Mouse (Mus musculus): ENCODE data around the gene Ezr. TPM values are rescaled to one million over a fixed set of nuclear protein-coding genes. Genes with fewer than 3 reads are reported as not detected.

The Ezr gene
- polyA plus RNA-seq (2012; rRNA removed): 148 and 317 TPM in 2 replicates

DNA sequence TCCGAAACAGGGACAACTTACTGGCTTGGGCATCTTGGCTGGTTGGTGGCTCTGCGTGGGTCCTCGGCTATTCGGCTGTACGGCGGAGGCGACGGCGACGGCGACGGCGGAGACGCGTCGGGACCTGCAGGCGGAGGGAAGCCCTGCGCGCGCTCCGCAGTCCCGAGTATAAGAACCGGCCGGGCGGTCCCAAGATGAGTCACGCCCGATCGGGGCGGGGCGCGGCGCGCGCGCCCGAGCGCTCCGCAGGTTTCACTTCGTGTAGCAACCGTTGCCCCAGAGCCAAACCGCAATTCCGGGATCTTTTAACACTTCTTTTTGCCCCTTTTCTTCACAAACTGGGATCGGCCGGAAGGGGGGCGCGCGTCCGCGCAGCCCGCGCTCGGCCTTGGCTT, at the start of gene Ezr:
Gene Ezr (minus strand): TSS at position 174 of the 395 bp plus-strand sequence.
- DNase-seq (ENCODE audit: low read depth, low spot score): no peak
- under 1% methylated on average over 52 of the region's 52 CpGs for WGBS

DNA sequence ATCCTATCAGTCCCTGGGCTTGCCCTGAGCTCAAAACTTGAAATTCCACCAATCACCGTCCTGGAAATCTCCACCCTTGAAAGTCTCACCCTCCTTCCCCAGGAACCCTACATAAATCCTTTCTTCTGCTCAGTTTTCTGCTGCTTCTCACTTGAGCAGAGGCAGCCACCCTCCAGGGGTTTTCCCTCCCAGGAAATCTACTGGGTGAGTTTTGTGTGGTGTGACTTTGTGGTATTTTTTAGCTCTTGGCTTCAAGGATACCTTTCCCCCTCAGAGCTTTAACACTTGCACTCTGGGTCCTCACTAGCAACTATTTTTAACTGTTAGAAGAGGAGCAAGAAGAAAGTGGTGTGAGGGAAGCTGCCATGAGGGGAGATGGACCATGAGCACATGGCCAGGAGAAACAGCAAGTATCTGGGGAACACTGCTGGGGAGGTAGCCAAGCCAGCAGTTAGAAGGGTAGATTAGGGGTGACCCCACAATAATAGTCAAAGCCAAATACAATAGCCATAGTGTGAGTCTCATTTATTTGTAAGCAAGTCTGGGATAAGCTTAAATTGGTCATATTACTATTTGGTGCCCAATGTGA, 47.5 kb upstream of the Ezr start:
- DNase-seq (ENCODE audit: low read depth, low spot score): no peak
- WGBS: 74% methylated on average over 1 of the region's 1 CpGs

DNA sequence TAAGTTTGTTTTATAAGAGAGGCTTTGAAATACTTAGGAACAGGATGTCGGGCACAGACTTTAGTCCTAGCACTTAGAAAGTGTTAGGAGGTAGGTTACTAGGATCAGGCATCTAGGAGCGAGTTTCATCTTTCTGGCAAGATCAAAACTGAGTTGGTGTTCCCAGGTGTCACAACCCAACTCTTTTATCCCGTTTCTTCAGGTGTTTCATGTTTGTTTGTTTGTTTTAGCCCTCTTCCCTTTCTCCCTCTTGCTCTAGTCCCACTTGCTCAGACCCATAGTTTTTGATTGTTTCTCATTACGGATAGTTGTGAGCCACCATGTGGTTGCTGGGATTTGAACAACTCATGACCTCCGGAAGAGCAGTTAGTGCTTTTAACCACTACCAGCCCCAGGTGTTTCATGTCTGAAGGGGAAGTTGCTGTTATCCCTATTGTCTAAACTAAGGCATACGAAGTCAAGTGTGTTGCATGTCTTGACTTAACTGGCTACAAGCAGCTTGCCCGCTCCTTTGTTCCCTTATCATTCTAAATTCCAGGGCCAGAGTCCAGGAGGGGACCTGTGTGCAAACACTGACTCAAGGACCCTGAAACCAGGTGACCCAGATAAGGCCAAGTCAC, 46.1 kb upstream of the Ezr start:
- DNase-seq (ENCODE audit: low read depth, low spot score): no peak
- WGBS: 41% methylated on average over 7 of the region's 7 CpGs

DNA sequence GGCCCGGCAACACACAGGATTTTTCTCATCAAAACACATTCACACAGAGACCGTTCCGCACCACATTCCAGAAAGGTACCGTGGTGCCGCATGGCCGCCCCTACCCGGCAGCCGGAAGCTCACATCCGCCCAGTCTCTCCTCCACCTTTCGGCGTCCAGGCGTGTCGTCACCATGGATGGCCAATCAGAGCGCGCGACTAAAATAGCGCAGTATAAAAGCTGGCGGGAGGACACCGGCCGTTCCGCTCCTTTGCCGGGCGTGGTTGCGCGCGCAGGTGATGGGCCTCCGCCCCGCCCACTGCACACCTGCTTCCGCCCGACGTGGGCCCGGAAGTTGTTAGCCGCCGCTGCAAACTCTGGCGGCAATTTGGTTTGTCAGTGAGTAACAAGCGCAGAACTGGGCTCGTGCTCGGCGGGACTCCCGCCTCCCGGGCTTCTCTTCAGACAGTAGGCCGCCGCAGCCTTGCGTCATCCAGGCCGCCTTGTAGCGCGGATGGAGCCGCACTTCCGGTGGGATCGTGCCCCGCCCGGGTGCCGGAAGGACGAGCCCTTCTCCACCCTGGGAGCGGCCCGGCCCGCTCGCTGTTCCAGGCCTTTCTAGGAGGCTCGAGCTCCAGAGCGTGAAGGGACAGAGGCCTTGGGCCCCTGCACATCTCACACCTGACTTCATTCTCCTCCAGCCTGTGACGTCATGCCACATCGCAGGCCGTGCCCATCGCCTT, 45.3 kb upstream of the Ezr start:
- WGBS: 1% methylated on average over 64 of the region's 64 CpGs
- DNase-seq (ENCODE audit: low read depth, low spot score): peak; percentile 99

DNA sequence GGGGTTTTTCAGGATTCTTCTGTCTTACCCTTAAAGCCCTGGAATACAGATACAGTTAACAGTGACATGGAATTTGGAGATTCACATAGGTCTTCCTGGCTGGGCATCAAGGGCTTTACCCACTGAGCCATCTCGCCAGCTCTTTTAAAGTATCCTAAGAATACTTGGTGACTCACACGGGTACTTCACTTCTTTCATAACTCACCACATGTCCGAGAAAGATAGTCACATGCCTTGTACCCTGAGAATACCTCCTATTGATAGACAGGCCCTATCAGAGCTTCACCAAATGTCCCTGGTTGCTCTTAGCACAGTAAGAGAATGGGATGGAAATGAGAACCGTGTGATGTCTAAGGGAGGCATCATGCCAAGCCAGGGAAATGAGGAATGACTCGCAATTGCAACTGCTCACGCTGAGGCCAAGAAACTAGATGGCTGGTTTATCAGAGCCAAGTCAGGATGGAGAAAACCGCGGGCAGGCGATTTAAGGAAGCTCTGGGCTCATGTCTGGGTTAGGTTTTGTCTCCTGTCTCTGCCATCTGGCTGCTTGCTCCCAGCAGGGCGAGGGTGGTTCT, 44.7 kb upstream of the Ezr start:
- WGBS: 13% methylated on average over 10 of the region's 10 CpGs
- no peak for DNase-seq (ENCODE audit: low read depth, low spot score)

DNA sequence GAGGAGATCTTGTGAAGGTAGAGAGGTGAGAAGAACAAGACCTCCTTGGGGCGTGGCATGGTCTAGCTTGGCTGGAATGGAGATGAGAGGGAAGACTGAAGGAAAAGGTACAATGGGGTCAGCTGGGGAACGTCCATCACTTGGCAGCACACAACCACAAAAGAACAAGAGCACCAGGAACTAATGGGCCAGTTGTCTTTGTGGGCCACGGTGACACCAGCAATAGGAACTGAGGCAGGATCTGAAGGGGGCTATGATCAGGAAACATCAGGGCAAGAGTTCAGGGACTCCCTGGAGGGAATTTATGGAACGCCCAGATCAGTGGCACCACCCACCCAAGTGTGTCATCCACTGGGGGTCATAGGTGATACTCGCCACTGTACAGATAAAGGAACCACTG, 34.2 kb upstream of the Ezr start:
- no peak for DNase-seq (ENCODE audit: low read depth, low spot score)
- 78% methylated on average over 5 of the region's 5 CpGs for WGBS

DNA sequence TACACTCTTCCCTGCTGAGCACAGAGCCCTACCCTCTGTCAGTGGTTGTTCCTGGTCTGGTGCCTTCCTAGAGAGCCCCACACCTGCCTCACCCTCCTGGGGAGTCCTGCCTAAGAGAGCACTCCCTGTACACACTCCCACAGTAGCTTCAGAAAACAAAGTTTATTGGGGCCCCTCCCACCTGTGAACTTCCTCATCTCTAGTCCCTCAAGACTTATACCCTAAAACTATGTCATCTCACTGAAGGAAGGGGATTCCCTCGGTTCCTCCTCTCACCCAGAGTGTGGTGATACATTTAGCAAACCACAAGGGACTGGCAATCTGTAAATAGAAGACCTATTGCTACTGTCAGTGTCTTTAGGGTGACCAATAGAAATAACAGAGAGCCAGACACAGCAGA, 33.6 kb upstream of the Ezr start:
- WGBS: 28% methylated on average over 1 of the region's 1 CpGs

DNA sequence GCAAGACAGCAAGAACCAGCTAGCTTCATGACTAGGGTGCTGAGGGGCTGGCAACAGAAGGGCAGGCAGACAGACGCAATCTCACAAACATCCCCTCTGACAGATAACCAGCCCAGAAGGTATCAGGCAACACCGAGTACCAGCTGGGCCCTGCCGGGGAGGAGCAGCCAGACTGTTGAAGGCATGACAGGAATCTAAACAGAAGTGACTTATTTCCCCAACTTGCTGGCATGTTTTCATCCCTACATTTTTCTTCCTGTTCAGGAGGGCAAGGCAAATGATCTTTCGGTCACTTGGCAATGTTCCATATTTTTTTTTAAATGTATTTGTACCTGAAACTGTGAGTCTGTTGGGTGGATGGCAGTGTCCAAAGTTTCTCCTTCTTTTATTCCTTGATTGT, 32.1 kb upstream of the Ezr start:
- DNase-seq (ENCODE audit: low read depth, low spot score): no peak
- 14% methylated on average over 4 of the region's 4 CpGs for WGBS

More for the DNA sequence above, 33.6 kb upstream of the Ezr start:
- DNase-seq (ENCODE audit: low read depth, low spot score): no peak

DNA sequence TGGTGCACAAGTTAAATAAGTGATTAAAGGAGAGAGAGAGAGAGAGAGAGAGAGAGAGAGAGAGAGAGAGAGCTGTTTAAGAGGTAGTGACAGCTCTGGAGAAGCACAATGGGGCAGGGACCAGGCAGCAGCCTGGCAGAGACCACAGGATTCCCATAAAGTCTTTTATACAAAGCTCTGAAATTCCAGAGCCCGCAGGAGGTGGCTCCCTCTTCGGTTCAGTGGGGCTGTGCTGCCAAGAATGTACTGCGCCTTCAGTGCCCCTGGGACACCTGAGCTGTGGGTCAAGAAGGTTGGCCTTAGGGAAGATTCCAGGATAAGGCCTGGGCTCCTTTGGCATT, 30.2 kb upstream of the Ezr start:
- 13% methylated on average over 3 of the region's 3 CpGs for WGBS
- no peak for DNase-seq (ENCODE audit: low read depth, low spot score)

DNA sequence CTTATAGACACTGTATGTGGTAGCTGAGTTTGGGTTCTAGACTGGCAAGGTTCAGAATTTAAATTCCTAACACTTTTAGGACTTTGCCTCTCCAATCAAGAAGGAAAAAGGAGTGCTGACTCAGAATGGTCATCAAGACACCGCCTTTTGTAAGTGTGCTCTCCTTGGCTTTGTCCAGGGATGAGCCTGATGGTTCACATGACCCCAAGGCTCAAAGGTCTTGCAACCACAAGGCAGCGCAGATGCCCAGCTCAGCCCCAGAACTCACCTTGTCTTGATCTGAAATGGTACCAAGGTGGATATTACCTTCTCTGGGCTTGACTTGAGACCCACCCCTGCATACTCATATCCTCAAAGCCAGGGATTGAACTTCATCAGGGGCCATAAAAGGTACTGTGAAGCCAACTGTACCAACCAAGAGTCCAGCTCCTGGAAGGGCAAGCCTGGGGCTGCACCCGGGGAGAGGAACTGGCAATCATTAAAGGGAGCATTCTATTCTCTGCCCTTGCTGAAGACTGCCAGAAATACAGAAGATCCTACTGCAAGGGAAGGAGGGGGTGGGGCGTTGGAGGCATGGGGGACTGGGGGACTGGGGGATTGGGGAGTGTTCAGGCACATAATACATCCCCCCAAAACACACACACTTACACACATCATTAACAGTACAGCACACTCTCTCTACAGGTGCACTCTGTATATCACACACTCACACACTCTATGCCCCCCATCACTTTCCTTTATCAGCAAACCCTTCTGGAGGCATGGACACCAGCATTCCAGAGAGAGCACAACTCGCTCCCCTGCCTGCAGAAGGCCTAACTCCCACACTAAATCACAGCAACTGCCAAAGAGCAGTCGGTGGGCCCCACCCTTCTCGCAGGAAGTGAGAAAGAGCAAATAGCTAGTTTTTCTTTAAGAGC, 29.6 kb upstream of the Ezr start:
- 30% methylated on average over 7 of the region's 7 CpGs for WGBS
- DNase-seq (ENCODE audit: low read depth, low spot score): no peak

DNA sequence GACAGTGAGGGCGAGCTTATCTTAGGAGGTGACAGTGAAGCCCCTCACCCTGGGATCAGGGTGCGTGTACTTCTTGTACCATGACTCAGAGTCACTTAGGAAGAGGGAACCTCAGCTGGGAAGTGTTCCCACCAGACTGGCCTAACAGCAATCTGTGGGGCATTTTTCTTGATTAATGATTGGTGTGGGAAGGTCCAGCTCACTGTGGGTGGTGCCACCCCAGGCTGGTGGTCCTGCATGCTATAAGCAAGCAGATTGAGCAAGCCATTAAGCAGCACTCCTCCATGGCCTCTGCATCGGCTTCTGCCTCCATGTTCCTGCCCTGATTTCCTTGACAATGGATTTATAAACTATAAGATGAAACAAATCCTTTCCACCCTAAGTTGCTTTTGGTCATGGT, 26.7 kb upstream of the Ezr start:
- WGBS: 82% methylated on average over 3 of the region's 3 CpGs
- no peak for DNase-seq (ENCODE audit: low read depth, low spot score)

DNA sequence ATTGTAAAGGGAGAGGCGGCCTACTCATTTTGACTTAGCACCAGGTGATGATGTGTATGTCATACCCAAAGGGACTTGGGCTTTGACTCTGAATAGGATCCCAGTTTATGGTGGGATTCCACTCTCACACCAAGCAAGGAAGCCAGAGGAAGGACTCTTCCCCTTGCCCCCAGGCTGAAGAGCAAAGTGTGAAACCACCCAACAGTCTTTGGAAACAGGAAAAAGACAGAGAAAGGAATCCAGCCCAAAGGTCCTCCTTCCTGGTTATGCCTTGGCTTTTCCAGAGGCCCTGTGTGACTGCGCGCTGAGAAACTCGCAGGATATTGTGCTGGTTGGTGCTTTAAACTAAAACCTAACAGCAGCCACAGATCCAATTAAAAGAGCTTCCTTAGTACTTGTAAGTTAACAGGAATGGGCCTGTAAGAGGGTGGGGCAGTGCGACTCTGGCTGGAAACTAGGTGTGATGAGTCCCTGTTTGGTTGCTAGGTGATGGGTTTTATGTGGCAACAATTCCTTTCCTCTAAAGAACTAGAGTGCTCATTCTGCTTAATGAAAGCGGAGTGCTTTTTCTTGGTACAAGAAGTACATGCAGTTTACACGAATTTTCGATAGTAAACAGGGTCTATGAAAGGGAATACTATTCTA, 26.1 kb upstream of the Ezr start:
- WGBS: 29% methylated on average over 8 of the region's 8 CpGs
- no peak for DNase-seq (ENCODE audit: low read depth, low spot score)

DNA sequence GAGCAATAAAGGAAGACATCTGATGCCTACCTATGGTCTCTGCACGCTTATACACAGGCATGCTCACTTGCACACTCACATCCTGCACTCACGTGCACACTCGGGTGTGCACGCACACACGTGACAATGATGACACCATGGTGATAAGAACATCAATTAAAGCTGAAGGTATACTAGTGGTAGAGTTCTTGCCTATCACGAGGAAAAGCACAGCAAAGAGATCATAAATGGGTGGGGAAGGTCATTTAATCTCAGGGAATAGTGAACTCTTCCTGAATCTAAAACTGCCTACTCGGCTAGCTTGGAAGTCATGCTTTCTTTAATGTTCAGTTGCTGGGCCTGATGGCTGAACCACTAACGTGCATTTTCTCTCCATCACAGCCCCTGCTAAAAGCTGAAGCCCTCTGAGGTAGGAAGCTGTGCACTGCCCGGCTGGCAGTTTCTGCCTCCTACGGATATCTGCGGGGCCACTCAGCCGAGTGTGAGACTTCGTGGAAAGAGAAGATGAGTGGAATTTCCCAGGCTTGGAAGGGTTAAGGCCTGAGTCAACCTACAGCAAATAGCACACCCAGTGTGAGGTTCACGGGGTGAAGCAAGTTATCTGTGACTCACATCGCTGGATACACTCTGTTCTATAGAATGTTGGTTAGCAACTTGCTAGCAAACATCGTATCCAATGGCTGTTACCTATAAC, 25.4 kb upstream of the Ezr start:
- DNase-seq (ENCODE audit: low read depth, low spot score): no peak
- WGBS: 39% methylated on average over 16 of the region's 16 CpGs

DNA sequence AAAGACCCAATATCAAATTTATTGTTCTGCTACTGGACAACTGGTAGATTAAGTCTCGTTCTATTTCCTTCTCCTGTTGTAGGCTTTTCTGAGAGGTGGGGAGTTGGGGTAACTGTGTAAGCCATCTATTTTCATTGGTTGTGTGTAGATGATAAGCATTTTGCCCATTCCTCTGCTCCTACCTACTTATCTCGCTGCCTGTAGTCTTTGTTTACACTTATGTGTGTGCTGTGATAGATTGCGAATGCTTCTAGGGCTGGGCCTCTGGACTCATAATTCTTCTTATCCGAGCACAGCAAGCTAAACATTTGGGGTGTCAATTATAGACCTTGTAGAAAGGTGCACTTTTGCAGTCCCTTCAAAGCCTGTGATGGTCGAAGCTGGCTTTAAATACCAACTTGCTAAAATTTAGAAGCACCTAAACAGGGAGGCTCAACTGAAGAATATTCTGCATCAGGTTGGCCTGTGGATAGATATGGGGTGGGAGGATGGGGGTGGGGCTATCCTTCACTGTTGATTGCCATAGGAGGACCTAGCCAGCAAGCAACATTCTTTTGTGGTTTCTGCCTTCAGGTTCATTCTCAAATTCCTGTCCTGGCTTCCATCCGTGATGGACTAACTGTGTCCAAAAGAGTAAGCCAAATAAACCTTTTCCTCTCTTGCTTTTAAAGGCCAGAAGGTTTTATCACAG, 22.4 kb upstream of the Ezr start:
- 46% methylated on average over 6 of the region's 6 CpGs for WGBS
- DNase-seq (ENCODE audit: low read depth, low spot score): no peak

DNA sequence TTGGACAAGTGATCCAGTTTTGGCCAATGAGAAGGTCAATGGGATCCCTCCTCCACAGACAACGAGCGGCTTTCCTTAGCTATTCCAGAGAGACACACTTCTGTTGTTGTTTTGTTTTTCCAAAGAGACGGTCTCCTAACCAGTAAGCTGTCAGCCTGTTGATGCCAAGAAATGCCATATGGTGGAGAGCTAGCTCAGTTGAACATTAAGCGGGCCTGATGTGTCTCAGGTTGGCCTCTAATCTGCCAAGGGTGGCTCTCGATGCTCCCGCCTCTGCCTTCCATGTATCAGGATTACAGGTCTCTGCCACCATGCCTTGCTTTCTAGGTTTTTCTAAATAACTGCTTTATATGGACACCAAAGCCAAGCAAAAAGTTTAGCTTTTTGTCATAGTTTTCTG, 21.5 kb upstream of the Ezr start:
- 85% methylated on average over 6 of the region's 6 CpGs for WGBS
- no peak for DNase-seq (ENCODE audit: low read depth, low spot score)

DNA sequence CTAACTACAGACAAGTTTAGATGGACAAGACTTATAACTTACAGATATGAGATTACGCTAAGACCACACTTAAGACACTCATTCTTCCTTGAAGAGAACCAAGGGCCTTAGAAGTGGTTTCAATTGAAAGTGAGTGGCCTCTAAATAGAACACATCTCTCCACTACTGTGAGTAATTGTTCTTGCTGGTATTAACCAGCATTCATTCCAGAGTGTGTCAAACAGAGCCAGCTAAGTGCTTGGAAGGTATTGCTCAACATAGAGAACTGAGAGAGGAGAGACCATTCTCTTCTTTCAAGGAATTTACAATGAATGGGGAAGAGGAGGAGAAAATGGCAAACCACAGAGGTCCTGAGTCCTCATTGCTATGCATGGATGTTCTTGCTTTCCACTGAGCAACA, 21.0 kb upstream of the Ezr start:
- DNase-seq (ENCODE audit: low read depth, low spot score): no peak
- 95% methylated on average over 1 of the region's 1 CpGs for WGBS

DNA sequence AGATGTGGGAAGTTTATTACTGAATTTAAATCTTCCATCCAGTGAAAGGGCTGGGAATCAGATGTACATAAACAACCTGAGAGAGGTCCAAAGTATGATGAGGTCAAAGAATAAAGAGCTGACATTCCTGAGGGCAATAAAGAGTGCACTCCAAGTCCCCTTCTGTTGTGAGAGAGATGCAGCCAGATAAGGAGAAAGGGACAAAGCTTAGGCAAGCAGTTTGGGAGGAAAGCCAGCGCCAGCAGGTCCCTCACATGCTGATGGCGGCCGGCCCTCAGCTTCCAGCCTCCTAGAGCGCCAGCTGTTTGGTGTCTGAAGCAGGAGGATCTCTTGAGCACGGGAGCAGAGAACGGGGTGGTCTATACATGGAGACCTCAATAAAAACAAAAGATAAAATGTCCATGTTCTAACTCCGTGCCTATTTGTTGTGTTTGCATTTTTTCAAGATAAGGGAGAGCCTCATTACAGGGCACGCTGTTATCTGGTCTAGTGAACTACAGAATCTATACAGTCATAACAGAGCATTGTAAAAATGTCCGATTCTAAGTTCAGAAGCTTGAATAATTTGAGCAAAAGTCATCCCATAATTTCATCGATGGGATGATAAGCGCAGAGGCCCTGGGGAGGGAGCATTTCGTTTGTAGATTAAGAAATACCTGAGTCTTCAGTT, 15.9 kb upstream of the Ezr start:
- 30% methylated on average over 12 of the region's 12 CpGs for WGBS
- DNase-seq (ENCODE audit: low read depth, low spot score): no peak

DNA sequence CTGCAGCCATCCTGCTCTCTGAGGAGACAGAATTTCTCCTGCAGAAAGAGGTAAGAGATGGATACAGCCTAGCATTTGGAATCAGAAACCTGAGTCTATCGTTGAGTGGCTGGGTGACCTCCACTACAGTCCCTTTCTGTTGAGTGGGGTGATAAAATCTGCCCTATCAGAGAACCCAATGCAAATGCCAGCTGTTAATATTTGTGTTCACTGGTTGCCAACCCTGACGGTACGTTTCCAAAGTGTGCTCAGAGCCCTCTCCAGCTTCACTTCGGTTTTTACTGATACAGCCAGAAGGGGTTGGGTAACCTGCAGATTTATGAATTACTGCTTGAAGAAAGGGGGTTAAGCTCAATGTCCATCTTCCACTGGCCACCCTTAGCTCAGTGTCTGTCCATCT, 14.9 kb upstream of the Ezr start:
- DNase-seq (ENCODE audit: low read depth, low spot score): no peak
- WGBS: 53% methylated on average over 4 of the region's 4 CpGs
